Mouse (Mus musculus): ENCODE results near the gene Sox13.

GRCm38 (mm10) chr1:133416472-133416871 is 7.7 kb downstream of the Sox13 start:
- TF ChIP-seq POLR2A (IDR thresholded peaks at IDR 0.05; ENCODE audit: borderline replicate concordance, insufficient read depth, low read length) (no peak), CTCF (IDR thresholded peaks at IDR 0.05; ENCODE audit: borderline replicate concordance, insufficient read depth, low read depth, low read length) (no peak)

All from cerebellum, adult 2 months (tissue).